Mouse (Mus musculus) lung, embryonic 16.5 days (tissue): ENCODE measurements at regions not wholly inside any gene's neighbourhood (a gene's known extent, or its start where the extent isn't known, plus 50 kb on each side); places are given as distances from the start of the nearest gene placed in this dataset.

Experiments
- ATAC-seq: fragments of 200-750 bp; cut with Nextera tagmentation; 2 replicates; pipeline ENCODE4 v1.8.0; 2017; ENCODE audit warnings: low read depth, mild to moderate bottlenecking, moderate library complexity
- H3K27ac ChIP-seq: fragments of 300-500 bp; sonication (generic); 2 replicates; pipeline ENCODE4 v1.5.1; 2014; ENCODE audit warnings: mild to moderate bottlenecking, control low read depth, low read length
- H3K27me3 ChIP-seq: fragments of 300-500 bp; sonication (generic); 2 replicates; pipeline ENCODE4 v1.6.1; 2014; ENCODE audit warnings: low read depth, low read length, mixed read lengths; ENCODE audit not compliant: control insufficient read depth, insufficient read depth
- H3K36me3 ChIP-seq: fragments of 300-500 bp; sonication (generic); 2 replicates; pipeline ENCODE4 v1.6.1; 2014; ENCODE audit warnings: low read length; ENCODE audit not compliant: control insufficient read depth, insufficient read depth
- H3K4me1 ChIP-seq: fragments of 300-500 bp; sonication (generic); replicated peaks from 2 replicates; pipeline ENCODE4 v1.6.1; 2014; ENCODE audit warnings: low read length, mixed read lengths; ENCODE audit not compliant: control insufficient read depth, insufficient read depth
- H3K4me2 ChIP-seq: fragments of 300-500 bp; sonication (generic); 2 replicates; pipeline ENCODE4 v1.6.1; 2014; ENCODE audit warnings: low read depth, low read length, control low read depth
- H3K4me3 ChIP-seq: fragments of 300-500 bp; sonication (generic); 2 replicates; pipeline ENCODE4 v1.5.1; 2014; ENCODE audit warnings: mild to moderate bottlenecking, low read length, control low read depth
- H3K9ac ChIP-seq: fragments of 300-500 bp; sonication (generic); 2 replicates; pipeline ENCODE4 v1.6.1; 2014; ENCODE audit warnings: low read length, control low read depth
- H3K9me3 ChIP-seq: fragments of 300-500 bp; sonication (generic); 2 replicates; pipeline ENCODE4 v1.6.1; 2016; ENCODE audit warnings: low read length; ENCODE audit not compliant: control insufficient read depth
- WGBS: fragments of 180-500 bp; shearing (Covaris S2); extraction: QIAGEN DNeasy Blood & Tissue Kit; methylation state at CpG from one replicate; pipeline ENCODE4 v1.1.7; 2014; 5-methylcytosine and 5-hydroxymethylcytosine counted together

GRCm38 (mm10) chr13:106738011-106738410 is 198.7 kb downstream of the Ipo11 start:
- Histone ChIP-seq H3K27me3 (no peaks in the 10 kb centered on the region), H3K27ac (no peak overlapping the region), H3K9me3 (no peaks in the 10 kb centered on the region), H3K4me1 (no peaks in the 10 kb centered on the region), H3K36me3 (no peaks in the 10 kb centered on the region), H3K4me3 (no peak overlapping the region), H3K9ac (no peak overlapping the region), H3K4me2 (no peak overlapping the region)
- WGBS, result 83% methylated on average over 5 of the region's 5 CpGs
- no peak for ATAC-seq

GRCm38 (mm10) chr13:106734323-106734722 is 202.4 kb downstream of the Ipo11 start:
- H3K27ac ChIP-seq, result no peak overlapping the region
- no peak overlapping the region for H3K4me2 ChIP-seq
- H3K27me3 ChIP-seq, result no peaks in the 10 kb centered on the region
- H3K4me1 ChIP-seq, result no peaks in the 10 kb centered on the region
- no peak for ATAC-seq
- no peak overlapping the region for H3K9ac ChIP-seq
- H3K4me3 ChIP-seq, result no peak overlapping the region
- no peaks in the 10 kb centered on the region for H3K36me3 ChIP-seq
- WGBS, result 80% methylated on average over 2 of the region's 2 CpGs
- no peaks in the 10 kb centered on the region for H3K9me3 ChIP-seq

GRCm38 (mm10) chr13:106732906-106733305 is 203.9 kb downstream of the Ipo11 start:
- no peak overlapping the region for H3K27ac ChIP-seq
- no peaks in the 10 kb centered on the region for H3K9me3 ChIP-seq
- ATAC-seq, result no peak
- H3K4me1 ChIP-seq, result no peaks in the 10 kb centered on the region
- H3K4me3 ChIP-seq, result no peak overlapping the region
- H3K4me2 ChIP-seq, result no peak overlapping the region
- H3K27me3 ChIP-seq, result no peaks in the 10 kb centered on the region
- no peak overlapping the region for H3K9ac ChIP-seq
- no peaks in the 10 kb centered on the region for H3K36me3 ChIP-seq
- 97% methylated on average over 1 of the region's 1 CpGs for WGBS

- no peak for ATAC-seq
- Histone ChIP-seq H3K27ac (no peak overlapping the region), H3K9ac (no peak overlapping the region), H3K4me3 (no peak overlapping the region), H3K27me3 (no peaks in the 10 kb centered on the region), H3K4me2 (no peak overlapping the region), H3K36me3 (no peaks in the 10 kb centered on the region), H3K4me1 (no peaks in the 10 kb centered on the region), H3K9me3 (no peaks in the 10 kb centered on the region)
- 65% methylated on average over 1 of the region's 1 CpGs for WGBS
These were observed 213.4 kb downstream of the Ipo11 start for GRCm38 (mm10) chr13:106723315-106723714.

- H3K27ac ChIP-seq, result no peak overlapping the region
- H3K9me3 ChIP-seq, result no peaks in the 10 kb centered on the region
- H3K27me3 ChIP-seq, result no peaks in the 10 kb centered on the region
- no peaks in the 10 kb centered on the region for H3K36me3 ChIP-seq
- 86% methylated on average over 1 of the region's 1 CpGs for WGBS
- no peak overlapping the region for H3K4me3 ChIP-seq
- H3K9ac ChIP-seq, result no peak overlapping the region
- H3K4me2 ChIP-seq, result no peak overlapping the region
- ATAC-seq, result no peak
- H3K4me1 ChIP-seq, result no peaks in the 10 kb centered on the region
These were observed 215.6 kb downstream of the Ipo11 start for GRCm38 (mm10) chr13:106721167-106721566.

- 0 out of 2 replicates have a peak, but pooled peaks have one; percentile 43 for ATAC-seq
- H3K9ac ChIP-seq, result no peak overlapping the region
- 38% methylated on average over 2 of the region's 2 CpGs for WGBS
- H3K4me1 ChIP-seq, result no peaks in the 10 kb centered on the region
- H3K4me2 ChIP-seq, result no peak overlapping the region
- H3K4me3 ChIP-seq, result no peak overlapping the region
- H3K27ac ChIP-seq, result no peak overlapping the region
- no peaks in the 10 kb centered on the region for H3K36me3 ChIP-seq
- H3K9me3 ChIP-seq, result no peaks in the 10 kb centered on the region
- no peaks in the 10 kb centered on the region for H3K27me3 ChIP-seq
These were observed 221.0 kb downstream of the Ipo11 start for GRCm38 (mm10) chr13:106715771-106716170.

GRCm38 (mm10) chr13:106715234-106715633 is 221.5 kb downstream of the Ipo11 start:
- Histone ChIP-seq H3K4me3 (no peak overlapping the region), H3K4me2 (no peak overlapping the region), H3K4me1 (no peaks in the 10 kb centered on the region), H3K27ac (no peak overlapping the region), H3K36me3 (no peaks in the 10 kb centered on the region), H3K9ac (no peak overlapping the region), H3K9me3 (no peaks in the 10 kb centered on the region), H3K27me3 (no peaks in the 10 kb centered on the region)
- 0 out of 2 replicates have a peak, but pooled peaks have one; percentile 38 for ATAC-seq
- 70% methylated on average over 8 of the region's 8 CpGs for WGBS

- Histone ChIP-seq H3K27ac (no peak overlapping the region), H3K4me2 (no peak overlapping the region), H3K36me3 (no peaks in the 10 kb centered on the region), H3K9ac (no peak overlapping the region), H3K4me3 (no peak overlapping the region), H3K4me1 (no peaks in the 10 kb centered on the region), H3K27me3 (no peaks in the 10 kb centered on the region), H3K9me3 (no peaks in the 10 kb centered on the region)
- ATAC-seq, result no peak
- WGBS, result 78% methylated on average over 3 of the region's 3 CpGs
These were observed 226.2 kb downstream of the Ipo11 start for GRCm38 (mm10) chr13:106710580-106710979.

GRCm38 (mm10) chr13:106700376-106700775 is 236.4 kb downstream of the Ipo11 start:
- Histone ChIP-seq H3K9ac (no peak overlapping the region), H3K4me3 (no peak overlapping the region), H3K4me1 (no peaks in the 10 kb centered on the region), H3K27ac (no peak overlapping the region), H3K36me3 (no peaks in the 10 kb centered on the region), H3K4me2 (no peak overlapping the region), H3K9me3 (no peaks in the 10 kb centered on the region), H3K27me3 (no peaks in the 10 kb centered on the region)
- WGBS, result 91% methylated on average over 1 of the region's 1 CpGs
- no peak for ATAC-seq

- H3K36me3 ChIP-seq, result no peaks in the 10 kb centered on the region
- H3K4me1 ChIP-seq, result no peaks in the 10 kb centered on the region
- H3K27ac ChIP-seq, result no peak overlapping the region
- no peak overlapping the region for H3K4me2 ChIP-seq
- H3K27me3 ChIP-seq, result no peaks in the 10 kb centered on the region
- WGBS, result 71% methylated on average over 3 of the region's 3 CpGs
- no peaks in the 10 kb centered on the region for H3K9me3 ChIP-seq
- no peak for ATAC-seq
- no peak overlapping the region for H3K9ac ChIP-seq
- H3K4me3 ChIP-seq, result no peak overlapping the region
These were observed 236.8 kb downstream of the Ipo11 start for GRCm38 (mm10) chr13:106699957-106700356.
